Mouse (Mus musculus) neural tube, embryonic 13.5 days (tissue): Measurements from ENCODE around the gene Dock1. TPM values are rescaled to one million over a fixed set of nuclear protein-coding genes. Genes with fewer than 3 reads are reported as not detected.

ENCODE experiments used
- ATAC-seq: fragments of 200-750 bp; cut with Nextera tagmentation; 2 replicates; pipeline ENCODE4 v1.8.0; 2017; ENCODE audit warnings: low read depth, mild to moderate bottlenecking, moderate TSS enrichment, moderate library complexity
- H3K27ac ChIP-seq: fragments of 300-500 bp; sonication (generic); replicated peaks from 2 replicates; pipeline ENCODE4 v1.5.1; 2015; ENCODE audit warnings: moderate library complexity, mild to moderate bottlenecking, inconsistent platforms
- H3K27me3 ChIP-seq: fragments of 300-500 bp; sonication (generic); 2 replicates; pipeline ENCODE4 v1.6.1; 2015; ENCODE audit warnings: mild to moderate bottlenecking, inconsistent platforms
- H3K36me3 ChIP-seq: fragments of 300-500 bp; sonication (generic); 2 replicates; pipeline ENCODE4 v1.6.1; 2015; ENCODE audit warnings: mild to moderate bottlenecking, inconsistent platforms
- H3K4me1 ChIP-seq: fragments of 300-500 bp; sonication (generic); replicated peaks from 2 replicates; pipeline ENCODE4 v1.6.1; 2015; ENCODE audit warnings: inconsistent platforms
- H3K4me2 ChIP-seq: fragments of 300-500 bp; sonication (generic); 2 replicates; pipeline ENCODE4 v1.6.1; 2015; ENCODE audit warnings: inconsistent platforms, mild to moderate bottlenecking, moderate library complexity
- H3K4me3 ChIP-seq: fragments of 300-500 bp; sonication (generic); 2 replicates; pipeline ENCODE4 v1.5.1; 2015; ENCODE audit warnings: mild to moderate bottlenecking, inconsistent platforms
- H3K9ac ChIP-seq: fragments of 300-500 bp; sonication (generic); 2 replicates; pipeline ENCODE4 v1.6.1; 2015; ENCODE audit warnings: moderate library complexity, mild to moderate bottlenecking, inconsistent platforms
- H3K9me3 ChIP-seq: fragments of 300-500 bp; sonication (generic); 2 replicates; pipeline ENCODE4 v1.6.1; 2016; ENCODE audit warnings: inconsistent platforms
- WGBS: fragments of 180-500 bp; shearing (Covaris S2); methylation state at CpG from one replicate; pipeline ENCODE4 v1.1.7; 2015; 5-methylcytosine and 5-hydroxymethylcytosine counted together
- polyA plus RNA-seq: library from polyadenylated mRNA; unstranded; fragments of >200 nt; fragmentation: Nextera tagmentation; extraction: Ambion mirVana; gene quantifications from 2 replicates; pipeline ENCODE4 v1.2.1, GENCODE M21; 2015

Gene Dock1
- polyA plus RNA-seq, 1 experiment from 2014 or later: 7.4 TPM

GRCm38 (mm10) chr7:134804422-134804821, 134.0 kb downstream of the Dock1 start:
- Histone ChIP-seq H3K4me1 (peaks cover 33% of the 10 kb centered on the region), H3K9ac (no peak overlapping the region), H3K4me3 (no peak overlapping the region), H3K27ac (no peak overlapping the region), H3K36me3 (no peaks in the 10 kb centered on the region; the same call in 1 of the 2 replicates), H3K4me2 (no peak overlapping the region), H3K27me3 (no peaks in the 10 kb centered on the region), H3K9me3 (no peaks in the 10 kb centered on the region)
- ATAC-seq: no peak
- 72% methylated on average over 4 of the region's 4 CpGs for WGBS

- H3K36me3 ChIP-seq: no peaks in the 10 kb centered on the region; the same call in 1 of the 2 replicates
- H3K4me3 ChIP-seq: no peak overlapping the region
- ATAC-seq: no peak
- H3K27me3 ChIP-seq: no peaks in the 10 kb centered on the region
- H3K4me1 ChIP-seq: peaks cover 15% of the 10 kb centered on the region
- H3K27ac ChIP-seq: no peak overlapping the region
- no peak overlapping the region for H3K9ac ChIP-seq
- no peaks in the 10 kb centered on the region for H3K9me3 ChIP-seq
- 80% methylated on average over 6 of the region's 6 CpGs for WGBS
- H3K4me2 ChIP-seq: no peak overlapping the region
Measured at GRCm38 (mm10) chr7:134806799-134807198, 136.3 kb downstream of the Dock1 start.

GRCm38 (mm10) chr7:134808406-134808805, 138.0 kb downstream of the Dock1 start:
- H3K4me1 ChIP-seq: peaks cover 15% of the 10 kb centered on the region
- no peaks in the 10 kb centered on the region; the same call in 1 of the 2 replicates for H3K36me3 ChIP-seq
- ATAC-seq: no peak
- no peak overlapping the region for H3K4me3 ChIP-seq
- no peaks in the 10 kb centered on the region for H3K9me3 ChIP-seq
- H3K4me2 ChIP-seq: no peak overlapping the region
- H3K27me3 ChIP-seq: no peaks in the 10 kb centered on the region
- WGBS: 94% methylated on average over 2 of the region's 2 CpGs
- no peak overlapping the region for H3K27ac ChIP-seq
- H3K9ac ChIP-seq: no peak overlapping the region

GRCm38 (mm10) chr7:134809241-134809975, 139.0 kb downstream of the Dock1 start:
- Histone ChIP-seq H3K27me3 (no peaks in the 10 kb centered on the region), H3K4me3 (no peak overlapping the region), H3K9me3 (no peaks in the 10 kb centered on the region), H3K27ac (no peak overlapping the region), H3K4me1 (peaks cover 14% of the 10 kb centered on the region), H3K36me3 (no peaks in the 10 kb centered on the region; the same call in 1 of the 2 replicates), H3K9ac (no peak overlapping the region), H3K4me2 (no peak overlapping the region)
- WGBS: 86% methylated on average over 6 of the region's 6 CpGs
- no peak for ATAC-seq

GRCm38 (mm10) chr7:134818471-134818870, 148.0 kb downstream of the Dock1 start:
- Histone ChIP-seq H3K27me3 (no peaks in the 10 kb centered on the region), H3K36me3 (no peaks in the 10 kb centered on the region), H3K4me2 (no peak overlapping the region), H3K4me1 (peaks cover 6% of the 10 kb centered on the region; the same call in 1 of the 2 replicates), H3K9me3 (no peaks in the 10 kb centered on the region), H3K9ac (no peak overlapping the region), H3K4me3 (no peak overlapping the region), H3K27ac (no peak overlapping the region)
- WGBS: 95% methylated on average over 5 of the region's 5 CpGs
- ATAC-seq: no peak

- ATAC-seq: no peak
- no peak overlapping the region for H3K4me3 ChIP-seq
- H3K4me2 ChIP-seq: no peak overlapping the region
- H3K27me3 ChIP-seq: no peaks in the 10 kb centered on the region
- H3K9ac ChIP-seq: no peak overlapping the region
- H3K9me3 ChIP-seq: no peaks in the 10 kb centered on the region
- H3K4me1 ChIP-seq: peaks cover 12% of the 10 kb centered on the region; the same call in 1 of the 2 replicates
- H3K36me3 ChIP-seq: no peaks in the 10 kb centered on the region
- WGBS: 64% methylated on average over 1 of the region's 1 CpGs
- no peak overlapping the region for H3K27ac ChIP-seq
Measured at GRCm38 (mm10) chr7:134821264-134821663, 150.8 kb downstream of the Dock1 start.

GRCm38 (mm10) chr7:134822006-134822405, 151.6 kb downstream of the Dock1 start:
- no peaks in the 10 kb centered on the region for H3K9me3 ChIP-seq
- no peak overlapping the region for H3K9ac ChIP-seq
- no peak overlapping the region for H3K27ac ChIP-seq
- no peak overlapping the region for H3K4me2 ChIP-seq
- H3K4me1 ChIP-seq: peaks cover 12% of the 10 kb centered on the region; the same call in 1 of the 2 replicates
- WGBS: 77% methylated on average over 3 of the region's 3 CpGs
- no peak for ATAC-seq
- no peaks in the 10 kb centered on the region for H3K27me3 ChIP-seq
- no peak overlapping the region for H3K4me3 ChIP-seq
- H3K36me3 ChIP-seq: no peaks in the 10 kb centered on the region

GRCm38 (mm10) chr7:134823891-134824290, 153.4 kb downstream of the Dock1 start:
- Histone ChIP-seq H3K4me3 (no peak overlapping the region), H3K4me2 (no peak overlapping the region), H3K36me3 (no peaks in the 10 kb centered on the region), H3K27ac (no peak overlapping the region), H3K9ac (no peak overlapping the region), H3K4me1 (peaks cover 12% of the 10 kb centered on the region; the same call in 1 of the 2 replicates), H3K27me3 (no peaks in the 10 kb centered on the region), H3K9me3 (no peaks in the 10 kb centered on the region)
- no peak for ATAC-seq
- WGBS: 59% methylated on average over 4 of the region's 4 CpGs

GRCm38 (mm10) chr7:134840066-134840465, 169.6 kb downstream of the Dock1 start:
- Histone ChIP-seq H3K36me3 (no peaks in the 10 kb centered on the region), H3K4me3 (no peak overlapping the region), H3K4me1 (no peaks in the 10 kb centered on the region), H3K27ac (no peak overlapping the region), H3K27me3 (no peaks in the 10 kb centered on the region), H3K9ac (no peak overlapping the region), H3K9me3 (no peaks in the 10 kb centered on the region), H3K4me2 (no peak overlapping the region)
- ATAC-seq: no peak
- WGBS: 94% methylated on average over 2 of the region's 2 CpGs

- H3K36me3 ChIP-seq: no peaks in the 10 kb centered on the region
- H3K9me3 ChIP-seq: no peaks in the 10 kb centered on the region
- ATAC-seq: no peak
- H3K4me3 ChIP-seq: no peak overlapping the region
- H3K9ac ChIP-seq: no peak overlapping the region
- H3K4me2 ChIP-seq: no peak overlapping the region
- 91% methylated on average over 4 of the region's 4 CpGs for WGBS
- no peak overlapping the region for H3K27ac ChIP-seq
- H3K27me3 ChIP-seq: no peaks in the 10 kb centered on the region
- no peaks in the 10 kb centered on the region for H3K4me1 ChIP-seq
Measured at GRCm38 (mm10) chr7:134842751-134843150, 172.3 kb downstream of the Dock1 start.

- no peak overlapping the region for H3K9ac ChIP-seq
- H3K27ac ChIP-seq: no peak overlapping the region
- H3K27me3 ChIP-seq: no peaks in the 10 kb centered on the region
- no peaks in the 10 kb centered on the region for H3K9me3 ChIP-seq
- no peak overlapping the region for H3K4me2 ChIP-seq
- H3K4me3 ChIP-seq: no peak overlapping the region
- H3K4me1 ChIP-seq: no peaks in the 10 kb centered on the region; the same call in 1 of the 2 replicates
- 66% methylated on average over 6 of the region's 6 CpGs for WGBS
- no peak for ATAC-seq
- no peaks in the 10 kb centered on the region for H3K36me3 ChIP-seq
Measured at GRCm38 (mm10) chr7:134862000-134862399, 191.5 kb downstream of the Dock1 start.

GRCm38 (mm10) chr7:134864175-134864574, 193.7 kb downstream of the Dock1 start:
- Histone ChIP-seq H3K36me3 (no peaks in the 10 kb centered on the region), H3K4me2 (no peak overlapping the region), H3K27ac (no peak overlapping the region), H3K27me3 (no peaks in the 10 kb centered on the region), H3K4me1 (no peaks in the 10 kb centered on the region; the same call in 1 of the 2 replicates), H3K9ac (no peak overlapping the region), H3K4me3 (no peak overlapping the region), H3K9me3 (no peaks in the 10 kb centered on the region)
- 81% methylated on average over 2 of the region's 2 CpGs for WGBS
- no peak for ATAC-seq

- no peaks in the 10 kb centered on the region for H3K27me3 ChIP-seq
- ATAC-seq: no peak
- no peaks in the 10 kb centered on the region for H3K9me3 ChIP-seq
- H3K4me2 ChIP-seq: no peak overlapping the region
- no peaks in the 10 kb centered on the region for H3K36me3 ChIP-seq
- no peak overlapping the region for H3K27ac ChIP-seq
- WGBS: 76% methylated on average over 3 of the region's 3 CpGs
- peaks cover 5% of the 10 kb centered on the region; the same call in 1 of the 2 replicates for H3K4me1 ChIP-seq
- no peak overlapping the region for H3K9ac ChIP-seq
- no peak overlapping the region for H3K4me3 ChIP-seq
Measured at GRCm38 (mm10) chr7:134872511-134872910, 202.1 kb downstream of the Dock1 start.
